Mouse (Mus musculus) adrenal gland, postnatal 4 days (tissue): ENCODE results near the gene Htra3. TPM values are rescaled to one million over a fixed set of nuclear protein-coding genes. Genes with fewer than 3 reads are reported as not detected.

ENCODE experiments used
- DNase-seq, 2 experiments: peaks; one replicate each; pipeline ENCODE4 v3.0.0; 2021 to 2022; ENCODE audit warnings: low spot score in 2 of 2, mixed read lengths in 2 of 2
- total RNA-seq, 2 experiments: library from RNA; stranded (reverse); gene quantifications; 2 replicates each; pipeline ENCODE4 v1.2.3; 2021

Gene Htra3
- total RNA-seq, 2 experiments from 2014 or later = 39.0 to 45.2 TPM

- peak; percentile 58 to 61 for DNase-seq
Observed at GRCm38 (mm10) chr5:35701042-35701441, 21.5 kb upstream of the Htra3 start.

- DNase-seq = no peak
Observed at GRCm38 (mm10) chr5:35695815-35696214, 16.2 kb upstream of the Htra3 start.

- DNase-seq = no peak
Observed at GRCm38 (mm10) chr5:35693638-35694037, 14.1 kb upstream of the Htra3 start.

GRCm38 (mm10) chr5:35691246-35691645 is 11.7 kb upstream of the Htra3 start:
- DNase-seq = no peak

GRCm38 (mm10) chr5:35690485-35691165 is 11.0 kb upstream of the Htra3 start:
- DNase-seq = peak in 1 of 2 experiments; percentile 42

GRCm38 (mm10) chr5:35689374-35689773 is 9.8 kb upstream of the Htra3 start:
- no peak for DNase-seq

- DNase-seq = no peak
Observed at GRCm38 (mm10) chr5:35688851-35689250, 9.3 kb upstream of the Htra3 start.

GRCm38 (mm10) chr5:35687098-35687497 is 7.5 kb upstream of the Htra3 start:
- no peak for DNase-seq

- DNase-seq = no peak
Observed at GRCm38 (mm10) chr5:35686336-35686735, 6.8 kb upstream of the Htra3 start.

GRCm38 (mm10) chr5:35685079-35685478 is 5.5 kb upstream of the Htra3 start:
- DNase-seq = no peak

GRCm38 (mm10) chr5:35680958-35681357 is 1.4 kb upstream of the Htra3 start:
- no peak for DNase-seq

- DNase-seq = no peak
Observed at GRCm38 (mm10) chr5:35676964-35677363, 2.6 kb downstream of the Htra3 start.

- no peak for DNase-seq
Observed at GRCm38 (mm10) chr5:35674081-35674555, 5.5 kb downstream of the Htra3 start.

GRCm38 (mm10) chr5:35673086-35673485 is 6.5 kb downstream of the Htra3 start:
- peak; percentile 50 to 77 for DNase-seq

GRCm38 (mm10) chr5:35672581-35672980 is 7.0 kb downstream of the Htra3 start:
- DNase-seq = no peak

- no peak for DNase-seq
Observed at GRCm38 (mm10) chr5:35671474-35671891, 8.1 kb downstream of the Htra3 start.

GRCm38 (mm10) chr5:35670412-35670801 is 9.2 kb downstream of the Htra3 start:
- no peak for DNase-seq

- DNase-seq = no peak
Observed at GRCm38 (mm10) chr5:35669747-35670411, 9.7 kb downstream of the Htra3 start.

GRCm38 (mm10) chr5:35666152-35666551 is 13.4 kb downstream of the Htra3 start:
- DNase-seq = no peak

GRCm38 (mm10) chr5:35662021-35662545 is 17.5 kb downstream of the Htra3 start:
- DNase-seq = no peak

- DNase-seq = no peak
Observed at GRCm38 (mm10) chr5:35661210-35661609, 18.4 kb downstream of the Htra3 start.

- no peak for DNase-seq
Observed at GRCm38 (mm10) chr5:35659503-35659902, 20.1 kb downstream of the Htra3 start.
